Mouse (Mus musculus): Measurements from ENCODE around the gene Tfap2c. TPM values are rescaled to one million over a fixed set of nuclear protein-coding genes. Genes with fewer than 3 reads are reported as not detected.

Gene Tfap2c
- not detected for total RNA-seq (2023)

GRCm38 (mm10) chr2:172549371-172550155, at the start of gene Tfap2c:
Gene Tfap2c, plus strand, starts transcription at chr2:172549593.

Other genes starting within 250 kb of the Tfap2c start
- gene Fam210b, start 204.0 kb upstream of the Tfap2c start, total RNA-seq (2023) = 9.6 TPM
- 8.7 TPM for gene Aurka, start 179.1 kb upstream of the Tfap2c start, total RNA-seq (2023)
- 34.1 TPM for gene Cstf1, start 178.9 kb upstream of the Tfap2c start, total RNA-seq (2023)
- 1.4 TPM for gene Cass4, start 155.8 kb upstream of the Tfap2c start, total RNA-seq (2023)
- gene Rtf2, start 109.0 kb upstream of the Tfap2c start, total RNA-seq (2023) = 74.8 TPM
- gene Gcnt7, start 91.0 kb upstream of the Tfap2c start, total RNA-seq (2023) = not detected
- 4.7 TPM for gene Fam209, start 77.1 kb upstream of the Tfap2c start, total RNA-seq (2023)